Mouse (Mus musculus) embryonic facial prominence, embryonic 15.5 days (tissue): ENCODE results near the gene Mios. TPM values are rescaled to one million over a fixed set of nuclear protein-coding genes. Genes with fewer than 3 reads are reported as not detected.
A peak's percentile ranks its signal among the peaks of the same experiment; 100 is the strongest.

Source experiments
- ATAC-seq: fragments of 200-750 bp; cut with Nextera tagmentation; 2 replicates; pipeline ENCODE4 v1.8.0; 2017; ENCODE audit warnings: low read depth, moderate TSS enrichment; ENCODE audit not compliant: insufficient number of reproducible peaks, low FRiP score, low TSS enrichment
- H3K27ac ChIP-seq: fragments of 300-500 bp; sonication (generic); replicated peaks from 2 replicates; pipeline ENCODE4 v1.5.1; 2015; ENCODE audit warnings: mild to moderate bottlenecking, inconsistent platforms
- H3K27me3 ChIP-seq: fragments of 300-500 bp; sonication (generic); 2 replicates; pipeline ENCODE4 v1.6.1; 2015; ENCODE audit warnings: inconsistent platforms
- H3K36me3 ChIP-seq: fragments of 300-500 bp; sonication (generic); 2 replicates; pipeline ENCODE4 v1.6.1; 2015; ENCODE audit warnings: mild to moderate bottlenecking, inconsistent platforms
- H3K4me1 ChIP-seq: fragments of 300-500 bp; sonication (generic); 2 replicates; pipeline ENCODE4 v1.6.1; 2015; ENCODE audit warnings: inconsistent platforms
- H3K4me2 ChIP-seq: fragments of 300-500 bp; sonication (generic); replicated peaks from 2 replicates; pipeline ENCODE4 v1.6.1; 2015; ENCODE audit warnings: mild to moderate bottlenecking, inconsistent platforms
- H3K4me3 ChIP-seq: fragments of 300-500 bp; sonication (generic); replicated peaks from 2 replicates; pipeline ENCODE4 v1.5.1; 2015; ENCODE audit warnings: mild to moderate bottlenecking, inconsistent platforms
- H3K9ac ChIP-seq: fragments of 300-500 bp; sonication (generic); 2 replicates; pipeline ENCODE4 v1.6.1; 2015; ENCODE audit warnings: inconsistent platforms
- H3K9me3 ChIP-seq: fragments of 300-500 bp; sonication (generic); replicated peaks from 2 replicates; pipeline ENCODE4 v1.6.1; 2016; ENCODE audit warnings: inconsistent platforms
- WGBS: fragments of 180-500 bp; shearing (Covaris S2); methylation state at CpG from one replicate; pipeline ENCODE4 v1.1.7; 2015; 5-methylcytosine and 5-hydroxymethylcytosine counted together
- polyA plus RNA-seq: library from polyadenylated mRNA; unstranded; fragments of >200 nt; fragmentation: Nextera tagmentation; extraction: Ambion mirVana; gene quantifications from 2 replicates; pipeline ENCODE4 v1.2.1, GENCODE M21; 2015

Mios gene
- polyA plus RNA-seq, result 21.4 and 22.9 TPM in 2 replicates

GRCm38 (mm10) chr6:8209047-8209865 is at the start of gene Mios:
Gene Mios (plus strand): TSS chr6:8209222.
- H3K36me3 ChIP-seq, result no peaks in the 10 kb centered on the region
- peaks cover 8% of the 10 kb centered on the region for H3K4me1 ChIP-seq
- peak within 1 kb of the TSS; percentile 92 for H3K27ac ChIP-seq
- WGBS, result under 1% methylated on average over 76 of the region's 90 CpGs
- ATAC-seq, result peak; percentile 96
- peak within 1 kb of the TSS; percentile 39 for H3K4me2 ChIP-seq
- H3K27me3 ChIP-seq, result no peaks in the 10 kb centered on the region
- peak within 1 kb of the TSS; percentile 68 for H3K9ac ChIP-seq
- H3K4me3 ChIP-seq, result peak within 1 kb of the TSS; percentile 79
- H3K9me3 ChIP-seq, result no peaks in the 10 kb centered on the region

DNA sequence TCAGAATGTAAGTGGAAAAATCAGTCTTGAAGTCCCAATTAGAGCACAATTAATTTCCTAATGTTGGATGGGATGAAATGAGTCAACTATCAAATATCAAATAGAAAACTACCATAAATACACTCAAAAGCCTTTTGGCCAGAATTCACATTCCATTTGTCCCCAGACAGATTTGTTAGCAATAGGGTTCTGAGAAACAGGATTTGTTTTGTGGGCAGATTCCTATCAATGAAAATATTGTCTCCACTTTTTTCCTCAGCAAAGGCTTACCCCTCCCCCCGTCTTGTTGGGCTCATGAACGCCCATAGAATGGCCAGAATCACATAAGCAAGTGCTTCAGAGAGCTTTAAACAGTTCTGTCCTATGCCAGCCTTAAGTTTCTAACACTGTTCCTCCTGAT is 49.0 kb upstream of the Mios start:
- Histone ChIP-seq H3K4me3 (no peak overlapping the region), H3K27me3 (no peaks in the 10 kb centered on the region), H3K9me3 (no peaks in the 10 kb centered on the region), H3K4me2 (no peak overlapping the region), H3K36me3 (no peaks in the 10 kb centered on the region), H3K4me1 (no peaks in the 10 kb centered on the region), H3K9ac (no peak overlapping the region), H3K27ac (no peak overlapping the region)
- ATAC-seq, result no peak
- 24% methylated on average over 2 of the region's 2 CpGs for WGBS

- no peak for ATAC-seq
- no peaks in the 10 kb centered on the region for H3K4me1 ChIP-seq
- WGBS, result 31% methylated on average over 1 of the region's 1 CpGs
- no peak overlapping the region for H3K27ac ChIP-seq
- no peaks in the 10 kb centered on the region for H3K36me3 ChIP-seq
- H3K27me3 ChIP-seq, result no peaks in the 10 kb centered on the region
- H3K4me2 ChIP-seq, result no peak overlapping the region
- H3K9ac ChIP-seq, result no peak overlapping the region
- H3K4me3 ChIP-seq, result no peak overlapping the region
- H3K9me3 ChIP-seq, result no peaks in the 10 kb centered on the region
Observed at GRCm38 (mm10) chr6:8164741-8165140, 44.3 kb upstream of the Mios start.

DNA sequence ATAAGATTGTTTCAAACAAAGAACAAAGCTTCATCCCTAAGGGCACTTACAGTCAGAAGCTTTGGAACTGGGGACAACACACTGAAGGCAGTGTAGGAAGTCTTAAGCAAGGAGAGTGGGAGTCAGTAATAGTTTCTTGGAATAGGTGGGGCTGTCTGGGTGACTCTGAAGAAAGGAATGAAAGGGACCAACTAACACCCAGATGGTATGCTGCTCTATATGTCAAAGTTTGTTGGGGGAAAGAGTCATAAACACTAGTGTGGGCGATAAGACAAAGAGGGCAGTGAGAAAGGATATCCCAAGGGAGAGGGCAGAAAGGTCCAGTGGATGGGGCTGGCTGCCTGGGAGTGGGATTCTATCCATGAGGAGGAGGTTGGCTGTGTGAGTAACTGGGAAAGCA is 36.9 kb upstream of the Mios start:
- Histone ChIP-seq H3K27ac (no peak overlapping the region), H3K4me2 (no peak overlapping the region), H3K9ac (no peak overlapping the region), H3K27me3 (no peaks in the 10 kb centered on the region), H3K9me3 (no peaks in the 10 kb centered on the region), H3K4me3 (no peak overlapping the region), H3K4me1 (no peaks in the 10 kb centered on the region), H3K36me3 (no peaks in the 10 kb centered on the region)
- ATAC-seq, result no peak
- WGBS, result 56% methylated on average over 1 of the region's 1 CpGs

DNA sequence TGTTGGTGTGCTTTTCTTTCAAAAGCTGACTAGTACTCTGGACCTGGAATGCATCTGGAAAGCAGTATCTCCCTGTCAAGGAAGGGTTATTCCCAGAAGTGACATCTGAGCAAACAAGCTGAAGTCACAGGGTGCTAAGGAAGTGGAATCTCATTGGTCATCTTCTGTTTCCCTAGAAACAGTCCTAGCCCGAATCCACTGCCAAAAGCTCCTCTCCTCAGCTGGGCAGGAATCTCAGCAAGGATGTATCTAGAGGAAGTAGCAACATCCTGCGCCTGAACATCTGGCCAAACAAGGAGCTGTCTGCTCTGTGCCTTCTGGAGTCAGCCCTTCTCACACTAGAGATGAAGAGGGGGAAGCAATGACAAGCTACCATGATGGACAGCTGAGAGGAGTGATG is 35.0 kb upstream of the Mios start:
- Histone ChIP-seq H3K4me3 (no peak overlapping the region), H3K9ac (no peak overlapping the region), H3K36me3 (no peaks in the 10 kb centered on the region), H3K4me1 (no peaks in the 10 kb centered on the region), H3K9me3 (no peaks in the 10 kb centered on the region), H3K27me3 (no peaks in the 10 kb centered on the region), H3K27ac (no peak overlapping the region), H3K4me2 (no peak overlapping the region)
- 36% methylated on average over 2 of the region's 2 CpGs for WGBS
- no peak for ATAC-seq

- ATAC-seq, result no peak
- WGBS, result 91% methylated on average over 7 of the region's 7 CpGs
- Histone ChIP-seq H3K4me3 (no peak overlapping the region), H3K9me3 (no peaks in the 10 kb centered on the region), H3K27me3 (no peaks in the 10 kb centered on the region), H3K27ac (no peak overlapping the region), H3K9ac (no peak overlapping the region), H3K4me2 (no peak overlapping the region), H3K4me1 (no peaks in the 10 kb centered on the region), H3K36me3 (no peaks in the 10 kb centered on the region)
Observed at GRCm38 (mm10) chr6:8175346-8175745, 33.7 kb upstream of the Mios start.

- Histone ChIP-seq H3K27ac (no peak overlapping the region), H3K4me1 (no peaks in the 10 kb centered on the region), H3K9me3 (no peaks in the 10 kb centered on the region), H3K36me3 (no peaks in the 10 kb centered on the region), H3K4me3 (no peak overlapping the region), H3K9ac (no peak overlapping the region), H3K27me3 (no peaks in the 10 kb centered on the region), H3K4me2 (no peak overlapping the region)
- WGBS, result 87% methylated on average over 2 of the region's 2 CpGs
- no peak for ATAC-seq
Observed at GRCm38 (mm10) chr6:8176116-8176515, 32.9 kb upstream of the Mios start.

DNA sequence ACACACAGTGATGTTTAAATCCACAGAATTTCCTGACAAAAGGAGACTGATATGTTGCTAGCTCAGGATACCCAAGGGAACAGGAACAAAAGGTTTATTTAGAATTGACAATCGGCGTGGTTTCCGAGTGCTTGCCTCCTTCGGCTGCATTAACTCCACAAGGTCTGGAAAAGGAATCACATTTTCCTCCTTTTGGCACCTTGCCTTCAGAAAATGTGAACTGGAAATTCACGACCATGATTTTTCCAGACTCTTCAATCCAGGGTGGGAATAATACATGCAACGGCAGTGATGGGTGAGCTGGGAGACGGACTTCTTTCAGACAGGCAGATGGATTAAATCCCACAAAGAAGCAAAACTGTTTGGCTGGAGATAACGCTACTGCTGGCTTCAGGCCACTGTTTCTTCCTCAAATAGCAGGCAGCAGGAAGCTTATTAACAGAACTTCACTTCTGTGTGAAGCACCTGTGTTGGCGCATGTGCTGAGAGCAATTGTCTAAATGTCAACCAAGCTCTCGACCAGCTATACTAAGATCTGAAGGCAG is 30.6 kb upstream of the Mios start:
- H3K27ac ChIP-seq, result no peak overlapping the region
- H3K36me3 ChIP-seq, result no peaks in the 10 kb centered on the region
- H3K4me1 ChIP-seq, result no peaks in the 10 kb centered on the region
- WGBS, result 27% methylated on average over 10 of the region's 10 CpGs
- no peak for ATAC-seq
- H3K9me3 ChIP-seq, result no peaks in the 10 kb centered on the region
- no peak overlapping the region for H3K9ac ChIP-seq
- H3K4me2 ChIP-seq, result no peak overlapping the region; the same call in 1 of the 2 replicates
- no peaks in the 10 kb centered on the region for H3K27me3 ChIP-seq
- H3K4me3 ChIP-seq, result no peak overlapping the region

- ATAC-seq, result no peak
- WGBS, result 92% methylated on average over 3 of the region's 3 CpGs
- no peaks in the 10 kb centered on the region for H3K36me3 ChIP-seq
- no peaks in the 10 kb centered on the region for H3K4me1 ChIP-seq
- H3K9ac ChIP-seq, result no peak overlapping the region
- H3K9me3 ChIP-seq, result no peaks in the 10 kb centered on the region
- no peak overlapping the region for H3K27ac ChIP-seq
- no peaks in the 10 kb centered on the region for H3K27me3 ChIP-seq
- no peak overlapping the region for H3K4me3 ChIP-seq
- H3K4me2 ChIP-seq, result no peak overlapping the region
Observed at GRCm38 (mm10) chr6:8188599-8189233, 20.3 kb upstream of the Mios start.

GRCm38 (mm10) chr6:8189917-8190316 is 19.1 kb upstream of the Mios start:
- WGBS, result 74% methylated on average over 3 of the region's 3 CpGs
- Histone ChIP-seq H3K36me3 (no peaks in the 10 kb centered on the region), H3K27ac (no peak overlapping the region), H3K27me3 (no peaks in the 10 kb centered on the region), H3K4me2 (no peak overlapping the region), H3K4me3 (no peak overlapping the region), H3K4me1 (no peaks in the 10 kb centered on the region), H3K9ac (no peak overlapping the region), H3K9me3 (no peaks in the 10 kb centered on the region)
- no peak for ATAC-seq

- Histone ChIP-seq H3K9ac (no peak within 1 kb of the TSS), H3K4me1 (no peaks in the 10 kb centered on the region), H3K4me3 (no peak within 1 kb of the TSS), H3K36me3 (no peaks in the 10 kb centered on the region), H3K9me3 (peaks cover 8% of the 10 kb centered on the region; the same call in 1 of the 2 replicates), H3K4me2 (no peak within 1 kb of the TSS), H3K27me3 (no peaks in the 10 kb centered on the region), H3K27ac (no peak within 1 kb of the TSS)
- no peak for ATAC-seq
Observed at GRCm38 (mm10) chr6:8192517-8192916, 16.5 kb upstream of the Mios start, which contains the start of gene Col28a1. Gene Col28a1 (minus strand): TSS chr6:8192617.
